Mouse (Mus musculus): Measurements from ENCODE around the gene Pkdrej.

DNA sequence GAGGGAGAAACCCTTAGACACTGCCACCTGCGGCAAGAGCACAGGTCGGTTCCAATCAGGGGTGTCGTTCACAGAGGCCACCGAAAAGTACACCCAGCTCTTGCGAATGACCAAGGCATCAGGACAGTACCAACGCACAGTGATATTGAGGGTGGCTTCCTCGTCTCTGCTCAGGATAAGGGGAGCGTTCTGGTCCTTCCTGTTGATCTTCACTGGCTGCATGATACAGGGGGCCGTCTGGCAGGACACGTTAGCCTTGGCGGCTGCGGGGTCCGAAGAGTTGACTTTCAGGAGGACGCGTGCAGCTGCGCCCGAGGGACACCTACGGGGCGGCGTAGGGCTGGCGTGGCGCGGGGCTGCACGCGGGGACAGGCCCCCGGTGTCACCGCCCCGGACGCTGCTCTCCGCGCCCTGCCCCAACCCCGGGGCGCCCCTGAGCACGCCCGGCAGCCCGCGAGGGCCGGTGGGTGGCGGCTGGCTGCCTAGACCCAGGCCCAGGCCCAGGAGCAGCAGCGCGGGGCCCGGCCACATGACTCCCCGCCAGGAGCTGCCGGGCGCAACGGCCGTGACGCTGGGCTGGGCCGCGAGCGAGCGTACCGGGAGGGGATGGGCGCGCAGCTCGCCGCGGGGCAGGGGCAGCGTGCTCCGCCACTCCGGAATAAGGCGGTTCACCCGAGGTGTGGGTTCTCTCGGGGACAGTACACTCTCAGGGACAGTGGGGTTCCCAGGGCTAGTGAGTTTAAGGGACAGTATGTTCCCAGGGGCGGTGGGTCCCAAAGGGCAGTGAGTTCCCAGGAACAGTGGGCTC, at the start of gene Pkdrej:
- TF ChIP-seq CTCF (IDR thresholded peaks at IDR 0.05; ENCODE audit: low read depth) (no peak), EP300 (IDR thresholded peaks at IDR 0.05; ENCODE audit: low read depth) (no peak)

Data from heart, postnatal 0 days (tissue).